Mouse (Mus musculus) adrenal gland, postnatal 10 days (tissue): ENCODE measurements around the gene Cdh13. TPM values are rescaled to one million over a fixed set of nuclear protein-coding genes. Genes with fewer than 3 reads are reported as not detected.

ENCODE experiments used
- DNase-seq: peaks from one replicate; pipeline ENCODE4 v3.0.0; 2021; ENCODE audit warnings: mixed read lengths
- total RNA-seq, 2 experiments: library from RNA; stranded (reverse); gene quantifications; 2 replicates each; pipeline ENCODE4 v1.2.3; 2021

The Cdh13 gene
- total RNA-seq, 2 experiments from 2014 or later, result 25.9 to 31.2 TPM

DNA sequence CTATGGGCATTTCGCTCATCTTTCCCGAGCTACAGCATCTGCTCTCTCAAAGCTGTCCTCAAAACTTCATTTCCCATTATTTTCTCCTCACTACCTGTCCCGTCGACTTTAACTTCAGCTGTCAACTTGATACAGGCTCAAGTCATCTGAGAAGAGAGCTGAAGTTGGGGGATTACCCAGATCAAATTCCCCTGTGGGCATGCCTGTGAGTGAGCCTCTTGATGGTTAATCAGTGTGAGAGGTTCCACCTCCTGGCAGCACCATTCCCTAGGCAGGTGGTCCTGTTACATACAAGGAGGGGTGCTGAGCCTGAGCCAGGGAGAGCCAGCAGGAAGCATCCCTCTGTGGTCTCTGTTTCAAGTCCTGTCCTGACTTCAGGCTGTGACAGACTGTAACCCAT lies 519.6 kb downstream of the Cdh13 start:
- DNase-seq, result no peak

DNA sequence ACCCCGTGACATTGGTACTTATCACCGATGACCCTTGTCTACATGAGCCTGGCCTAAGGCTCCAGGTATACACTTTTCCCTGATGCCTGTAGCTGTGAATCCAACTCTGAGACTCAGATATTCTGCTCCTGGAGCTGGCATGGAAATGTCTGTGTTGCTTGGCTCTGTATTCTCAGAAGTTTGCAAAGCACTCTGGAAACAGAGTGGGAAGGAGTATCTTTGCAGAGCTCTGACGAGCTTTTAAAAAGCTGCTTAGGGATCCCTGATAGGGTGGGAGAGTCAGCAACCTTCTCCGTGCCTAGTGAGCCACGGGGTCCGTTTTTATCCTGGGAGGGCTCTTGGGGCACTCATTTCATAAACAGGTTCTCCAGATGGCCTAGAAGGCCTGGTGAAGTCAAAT lies 526.1 kb downstream of the Cdh13 start:
- DNase-seq, result no peak

DNA sequence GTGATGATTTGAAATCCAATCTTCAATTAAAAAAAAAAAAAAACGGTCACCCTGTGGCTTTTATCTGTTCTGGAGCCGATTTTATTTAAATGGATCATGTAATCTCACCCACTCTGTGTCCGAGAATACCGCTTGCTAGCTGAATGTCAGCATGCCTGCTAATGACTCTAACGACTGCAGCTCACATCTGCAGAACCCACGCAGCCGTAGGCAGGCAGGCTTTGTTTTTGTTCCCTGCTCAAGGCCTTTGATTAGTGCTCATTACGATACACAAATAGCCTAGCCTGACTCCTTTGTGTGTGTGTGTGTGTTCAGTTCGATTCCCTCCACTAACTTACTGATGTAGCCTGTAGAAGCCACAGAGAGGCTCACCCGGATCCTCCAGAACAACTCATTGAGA lies 531.5 kb downstream of the Cdh13 start:
- DNase-seq, result no peak

DNA sequence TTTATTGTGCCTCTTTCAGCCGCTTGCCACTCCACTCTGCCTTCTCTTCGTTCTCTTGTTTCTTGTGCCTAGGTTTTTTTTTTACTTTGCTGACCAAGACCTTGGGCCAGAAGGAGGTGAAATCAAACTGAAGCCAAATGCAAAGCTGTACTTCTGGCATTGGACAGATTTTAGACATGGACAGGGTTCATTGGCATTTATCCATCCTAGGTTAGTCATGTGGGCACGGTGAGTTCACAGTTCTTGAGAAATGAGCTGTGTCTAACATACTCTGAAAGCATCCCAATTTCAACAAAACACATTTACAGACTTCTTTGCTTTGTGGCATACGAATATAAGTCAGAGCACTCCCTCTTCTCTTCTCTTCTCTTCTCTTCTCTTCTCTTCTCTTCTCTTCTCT lies 543.2 kb downstream of the Cdh13 start:
- no peak for DNase-seq

DNA sequence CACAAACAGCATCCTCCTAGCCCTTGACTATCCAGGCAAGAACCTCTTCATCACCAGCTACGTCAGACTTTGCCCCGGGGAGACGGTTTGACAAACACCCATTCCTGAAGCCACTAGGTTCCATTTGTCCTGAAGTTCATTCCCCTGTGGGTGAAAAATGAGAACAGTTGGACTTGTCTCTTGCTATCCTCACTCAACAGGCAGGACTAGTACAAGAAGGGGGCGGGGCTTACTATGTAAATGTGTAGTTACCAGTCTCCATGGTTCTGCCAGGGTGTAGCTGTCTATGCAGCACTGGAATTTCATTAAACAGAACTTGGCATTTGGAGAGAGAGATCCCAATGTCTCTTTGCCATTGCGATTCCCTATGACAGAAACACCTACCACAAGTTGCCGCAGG lies 544.2 kb downstream of the Cdh13 start:
- DNase-seq, result no peak

DNA sequence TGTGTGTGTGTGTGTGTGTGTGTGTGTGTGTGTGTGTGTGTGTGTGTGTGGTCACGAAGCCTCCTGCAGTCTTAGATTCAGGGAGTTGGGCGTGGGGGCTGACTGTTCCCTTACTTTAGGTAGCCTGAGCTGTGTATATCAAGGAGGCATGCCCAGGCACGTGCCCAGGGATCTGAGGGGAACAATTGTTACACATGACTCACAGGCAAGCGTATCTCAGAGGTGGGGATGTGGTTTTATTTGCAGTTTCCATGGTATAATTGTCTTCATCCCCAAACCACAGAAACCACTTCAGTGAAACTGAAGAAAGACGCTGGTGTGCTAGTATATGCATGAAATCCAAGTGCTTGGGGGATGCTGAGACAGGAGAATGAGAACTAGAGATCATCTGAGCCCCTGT lies 546.8 kb downstream of the Cdh13 start:
- DNase-seq, result no peak

DNA sequence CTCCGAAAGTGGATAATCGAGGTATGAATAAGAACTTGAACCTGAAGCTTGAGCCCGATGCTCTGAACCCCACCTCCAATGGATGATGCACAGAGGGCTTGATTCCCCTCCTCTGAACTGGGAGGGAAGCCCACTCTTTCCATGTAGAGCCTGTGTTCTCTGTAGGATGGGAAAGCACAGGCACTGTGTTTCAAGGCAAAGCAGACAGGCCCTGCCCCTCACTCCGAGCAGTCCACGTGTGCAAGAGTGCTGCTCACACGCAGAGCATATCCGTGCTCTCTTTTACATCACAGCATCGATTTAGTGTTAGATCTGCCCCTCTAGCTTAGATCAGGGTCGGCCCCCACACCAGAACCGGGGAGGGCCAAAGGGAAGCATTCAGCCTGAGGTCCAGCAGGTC lies 547.5 kb downstream of the Cdh13 start:
- DNase-seq, result no peak

DNA sequence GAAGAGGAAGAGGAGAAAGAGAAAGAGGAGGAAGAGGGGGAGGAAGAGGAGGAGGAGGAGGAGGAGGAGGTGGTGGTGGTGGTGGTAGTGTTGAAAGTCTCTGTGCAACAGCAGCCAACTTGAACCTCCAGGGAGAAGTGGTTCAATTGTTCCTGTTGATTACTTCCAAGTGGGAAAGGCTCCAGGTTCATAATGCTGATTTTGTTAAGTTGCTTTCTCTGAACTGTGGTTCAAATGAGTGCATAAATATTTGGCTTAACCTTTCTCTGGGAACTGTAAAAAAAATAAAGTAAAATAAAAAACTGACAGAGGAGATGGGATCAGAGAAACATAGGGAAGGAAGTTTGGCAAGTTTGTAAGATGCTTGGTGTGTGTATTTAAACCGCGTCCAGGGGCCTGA lies 555.3 kb downstream of the Cdh13 start:
- no peak for DNase-seq

DNA sequence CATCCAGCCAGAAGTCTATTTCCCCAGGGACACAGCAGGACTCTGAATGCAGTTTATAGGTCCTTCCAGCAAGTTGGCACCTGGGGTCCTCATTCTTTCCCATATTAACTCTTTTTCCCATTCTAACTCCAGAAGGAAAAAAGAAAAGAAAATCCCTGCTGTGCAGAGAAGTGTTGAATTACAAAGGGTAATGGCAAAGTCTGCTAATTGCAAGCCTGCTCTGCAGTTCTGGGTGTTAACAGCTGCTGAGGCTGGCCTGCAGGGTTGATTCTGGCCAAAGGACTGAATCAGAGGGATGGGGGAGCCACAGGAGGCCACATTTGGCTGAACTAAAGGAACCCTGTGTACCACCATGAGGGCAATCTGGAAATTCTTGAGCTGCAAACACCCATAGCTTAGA lies 562.2 kb downstream of the Cdh13 start:
- DNase-seq, result no peak

DNA sequence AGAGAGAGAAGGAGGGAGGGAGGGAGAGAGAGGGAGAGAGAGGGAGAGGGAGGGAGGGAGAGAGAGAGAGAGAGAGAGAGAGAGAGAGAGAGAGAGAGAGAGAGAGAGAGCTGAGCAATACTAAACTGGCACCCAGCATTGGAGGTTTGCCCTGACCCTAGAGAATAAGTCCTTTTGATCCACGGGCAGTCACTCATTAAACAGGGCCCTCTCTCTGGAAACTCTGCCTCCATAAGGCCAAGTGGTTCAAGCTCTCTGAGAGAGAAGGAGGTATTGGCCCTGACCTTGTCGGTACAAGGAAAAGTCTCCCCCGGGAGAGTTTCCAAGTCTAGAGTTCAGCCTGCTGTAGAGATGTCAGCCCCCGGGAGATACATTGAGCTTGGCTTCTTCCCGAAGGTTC lies 564.5 kb downstream of the Cdh13 start:
- no peak for DNase-seq

DNA sequence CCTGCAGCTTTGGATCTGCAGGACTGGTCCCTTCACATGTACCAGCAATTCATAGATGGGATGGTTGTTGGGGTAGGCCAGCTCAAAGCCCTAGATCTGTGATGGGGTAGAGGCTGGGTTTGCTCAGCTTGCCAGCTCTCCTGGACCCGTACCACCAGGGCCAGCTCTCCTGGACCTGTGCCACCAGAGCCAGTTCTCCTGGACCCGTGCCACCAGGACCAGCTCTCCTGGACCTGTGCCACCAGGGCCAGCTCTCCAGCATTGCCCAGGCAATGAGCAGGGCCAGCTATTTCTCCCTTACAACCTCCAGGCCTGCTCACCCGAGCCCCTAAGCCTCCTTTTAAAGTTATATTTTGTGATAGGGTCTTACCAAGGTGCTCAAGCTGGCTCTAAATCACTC lies 566.0 kb downstream of the Cdh13 start:
- peak; percentile 54 for DNase-seq

DNA sequence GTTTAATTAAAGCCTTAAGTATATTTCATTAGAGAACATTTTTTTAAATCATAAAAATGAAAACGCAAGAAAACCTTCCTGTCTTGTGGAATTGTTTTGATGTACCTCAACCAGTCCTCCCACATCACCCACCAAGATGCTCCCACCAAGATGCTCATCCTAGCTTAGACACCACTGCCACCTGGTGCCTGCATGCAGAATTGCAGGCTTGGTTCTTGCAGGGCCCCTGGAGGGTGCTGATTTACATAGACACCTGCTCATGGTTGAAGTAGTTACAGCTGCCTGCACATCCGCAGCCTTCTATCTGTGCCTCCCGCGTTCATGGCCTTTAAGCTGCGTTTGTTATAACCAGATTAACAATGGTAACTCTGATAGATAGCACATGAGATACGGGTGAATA lies 566.8 kb downstream of the Cdh13 start:
- peak; percentile 71 for DNase-seq

DNA sequence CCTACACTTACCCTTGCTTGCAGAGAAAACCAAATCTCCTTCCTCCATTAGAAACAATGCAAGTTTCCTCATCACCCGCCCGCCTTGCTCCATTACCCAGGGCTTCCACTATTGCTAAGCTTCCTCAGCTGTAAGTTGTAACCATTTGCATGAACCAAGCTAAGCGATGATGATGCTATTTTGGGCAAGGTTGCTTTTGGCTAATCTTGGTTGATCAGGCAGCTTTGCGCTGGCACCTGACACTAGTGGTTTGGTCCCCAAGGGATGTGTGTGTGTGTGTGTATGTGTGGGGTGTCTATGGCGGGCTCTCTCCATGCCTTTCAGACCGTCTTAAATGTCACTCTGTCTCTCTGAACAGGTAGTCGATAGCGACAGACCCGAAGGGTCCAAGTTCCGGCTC lies 567.8 kb downstream of the Cdh13 start:
- no peak for DNase-seq

DNA sequence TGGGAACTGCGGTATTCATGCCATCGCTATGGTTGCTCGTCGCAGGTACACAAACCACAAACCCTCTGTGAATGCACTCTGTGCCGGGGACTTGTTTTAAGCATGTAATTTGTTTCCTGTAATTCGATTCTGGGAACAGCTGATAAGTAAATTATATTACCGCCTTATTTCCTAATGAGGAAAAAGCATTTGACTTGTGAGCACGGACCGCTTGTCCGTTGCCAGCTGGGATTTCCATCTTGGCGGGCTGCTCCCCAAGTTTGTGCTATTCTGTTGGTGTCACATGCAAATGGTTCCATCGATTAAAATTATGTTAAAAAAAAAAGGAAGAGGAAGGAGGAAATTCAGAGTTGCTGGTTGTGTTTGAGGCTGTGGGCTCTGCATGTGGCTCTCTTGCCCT lies 569.3 kb downstream of the Cdh13 start:
- DNase-seq, result no peak

DNA sequence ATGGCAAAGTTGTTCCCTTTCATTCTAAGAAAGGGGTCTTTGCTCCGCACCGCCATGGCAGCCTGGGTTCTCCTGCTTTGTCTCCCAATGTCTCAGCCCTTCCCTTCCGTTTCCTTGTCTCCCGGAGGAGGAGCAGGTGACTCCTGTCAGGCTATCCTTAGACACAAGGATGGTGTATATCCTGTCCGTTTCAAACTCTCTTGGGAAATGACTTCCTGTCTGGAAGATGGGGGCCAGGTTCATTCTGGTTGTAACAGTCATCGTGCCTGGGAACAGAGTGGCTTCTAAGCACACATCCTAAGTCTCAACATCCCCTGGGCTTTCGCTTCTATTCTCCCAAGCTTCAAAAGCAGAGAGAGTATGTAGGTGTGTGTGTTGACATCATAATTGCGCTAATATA lies 571.1 kb downstream of the Cdh13 start:
- DNase-seq, result no peak

DNA sequence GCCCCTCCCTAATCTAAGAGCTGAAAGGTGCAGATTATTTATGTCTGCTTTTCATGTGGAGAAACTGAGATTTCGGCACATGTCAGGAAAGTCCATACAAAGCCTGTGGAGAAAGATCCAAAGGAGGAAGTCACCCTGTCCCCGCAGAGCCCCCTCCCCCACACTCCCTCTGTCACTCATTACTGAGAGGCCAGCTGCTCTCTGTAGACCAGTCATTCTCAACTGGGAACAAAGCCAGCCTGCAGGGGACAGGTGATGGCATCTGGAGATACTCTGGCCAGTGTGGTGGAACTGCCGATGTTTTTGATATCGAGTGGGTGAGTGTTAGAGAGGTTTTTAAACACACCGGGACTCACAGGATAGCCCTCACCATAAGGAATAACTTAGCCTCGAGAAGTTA lies 582.8 kb downstream of the Cdh13 start:
- no peak for DNase-seq

DNA sequence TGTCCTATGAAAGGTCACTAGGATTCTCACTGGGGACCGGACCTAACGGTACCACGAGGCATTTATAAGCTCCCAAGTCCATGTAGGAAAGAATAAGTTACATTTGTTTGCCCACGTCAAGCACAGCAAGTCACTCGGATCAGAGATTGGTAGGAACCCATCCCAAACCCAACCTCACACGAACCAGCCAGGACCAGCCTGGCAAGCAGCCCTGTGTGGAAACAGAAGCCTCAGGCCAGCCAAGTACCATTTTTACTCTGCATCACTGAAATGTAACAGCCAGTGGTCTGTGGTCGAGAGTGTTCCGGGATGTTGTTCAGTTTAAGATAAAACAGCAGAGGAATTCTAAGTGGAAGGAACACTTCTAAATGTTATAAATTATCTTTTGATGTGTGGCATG lies 587.2 kb downstream of the Cdh13 start:
- DNase-seq, result no peak

DNA sequence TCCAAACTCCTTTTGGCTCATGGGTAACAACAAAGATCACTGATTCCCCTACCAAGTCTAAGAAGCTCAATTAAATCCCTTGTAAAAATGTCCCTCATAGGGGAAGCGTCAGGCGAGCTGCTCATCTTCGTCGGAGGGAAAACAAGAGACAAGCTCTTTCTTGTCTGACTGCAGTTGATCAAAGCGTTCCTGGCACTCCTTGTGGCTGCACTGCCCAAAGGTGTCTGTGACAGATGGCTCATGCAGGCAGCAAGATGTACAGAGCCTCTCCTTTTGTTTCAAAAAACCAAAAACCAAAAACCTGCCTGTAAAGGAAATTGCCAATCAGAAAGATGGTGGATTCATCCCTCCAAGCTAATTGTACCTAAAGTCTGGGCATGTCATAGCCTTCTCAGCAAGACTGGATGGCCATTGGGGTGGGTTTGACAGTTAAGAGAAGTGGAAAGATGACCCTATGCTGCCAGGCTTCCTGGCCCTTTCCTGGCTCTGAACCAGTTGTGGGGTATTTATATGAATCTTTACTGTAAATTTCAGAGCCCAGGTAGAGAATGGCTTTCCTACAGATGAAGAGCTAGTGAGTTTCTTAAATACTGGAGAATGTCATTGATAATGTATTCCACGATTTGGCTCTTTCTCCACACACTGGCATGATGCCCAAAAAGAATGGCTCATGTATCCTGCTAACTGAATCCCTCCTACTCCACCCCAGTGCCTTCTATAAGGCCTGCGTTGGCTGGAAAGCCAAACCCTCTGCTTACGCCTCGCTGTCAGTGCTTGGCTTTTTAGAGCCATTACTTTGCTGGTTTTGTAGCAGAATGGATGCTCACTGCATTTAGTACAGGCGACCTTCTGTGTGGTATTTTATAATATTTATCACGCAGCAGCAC lies 596.6 kb downstream of the Cdh13 start:
- no peak for DNase-seq

DNA sequence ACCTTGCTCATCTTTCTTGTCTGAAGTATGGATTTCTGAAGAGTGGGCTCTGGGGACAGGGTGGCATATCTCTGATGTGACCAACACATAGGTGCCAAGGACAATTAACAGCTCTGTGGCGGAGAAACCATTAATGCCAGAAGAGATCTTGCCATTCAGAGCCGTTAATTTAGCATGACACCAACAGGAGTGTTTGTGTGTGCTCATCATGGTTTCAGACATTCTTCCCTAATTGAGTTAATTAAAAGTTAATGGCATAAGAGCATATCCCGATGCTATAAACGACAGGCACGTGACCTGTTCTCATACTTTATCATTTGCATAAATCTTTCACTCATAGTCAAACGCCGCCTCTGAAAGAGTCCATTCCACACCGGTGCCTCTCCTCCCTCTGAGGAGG lies 600.8 kb downstream of the Cdh13 start:
- DNase-seq, result no peak

DNA sequence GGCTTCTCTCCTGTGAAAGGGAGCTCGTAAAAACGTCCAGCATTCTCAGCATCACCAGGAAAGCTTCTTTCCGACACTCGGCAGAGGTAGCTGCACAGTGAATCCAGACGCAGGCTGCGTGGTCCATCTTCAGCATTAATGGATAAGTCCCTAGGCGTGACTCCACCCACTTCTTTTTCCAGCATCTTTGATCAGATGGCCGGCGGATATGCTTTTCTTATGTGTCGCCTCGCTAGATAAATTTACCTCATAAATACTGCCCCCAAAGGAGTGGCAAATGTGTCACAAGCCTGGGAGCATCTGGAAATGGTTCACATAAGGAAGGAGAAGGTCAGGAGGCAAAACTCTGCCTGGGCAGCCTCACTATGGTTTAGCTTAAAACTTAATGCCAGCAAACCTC lies 601.5 kb downstream of the Cdh13 start:
- DNase-seq, result no peak

DNA sequence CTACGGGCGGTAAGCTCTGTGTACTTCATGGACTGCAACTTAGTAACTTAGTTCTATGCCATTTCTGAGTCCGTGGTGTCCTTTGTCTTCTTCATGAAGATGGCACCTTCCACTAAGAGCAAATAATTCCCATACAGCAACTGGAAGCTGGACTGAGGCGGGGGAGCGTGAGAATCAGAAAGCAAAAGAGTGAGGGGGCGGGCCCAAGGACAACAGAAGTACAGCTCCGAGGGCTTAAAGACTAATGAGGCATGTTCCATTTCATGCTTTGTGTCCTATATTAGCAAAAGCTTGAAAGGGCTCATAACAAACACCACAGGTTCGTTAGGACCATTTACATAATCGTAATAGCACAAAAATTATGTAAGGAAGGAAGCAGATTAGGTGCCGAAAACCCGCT lies 618.9 kb downstream of the Cdh13 start:
- no peak for DNase-seq

DNA sequence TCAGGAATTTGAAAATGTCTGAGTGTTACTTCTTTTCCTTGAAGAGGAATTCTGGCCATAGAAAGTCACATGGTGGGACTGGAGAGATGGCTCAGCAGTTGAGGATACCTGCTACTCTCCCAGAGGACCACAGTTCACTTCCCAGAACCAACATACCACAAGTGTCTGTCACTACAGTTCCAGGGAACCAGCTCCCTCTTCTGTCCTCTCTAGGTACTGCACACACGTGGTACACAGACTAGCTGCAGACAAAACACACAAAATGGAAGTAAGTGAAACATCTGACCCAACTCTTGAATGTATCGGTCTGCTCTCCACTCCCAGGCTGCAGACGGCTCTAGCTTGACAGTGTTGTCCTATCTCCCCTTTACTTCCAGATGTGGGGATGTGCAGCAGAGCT lies 633.0 kb downstream of the Cdh13 start:
- DNase-seq, result peak; percentile 3

DNA sequence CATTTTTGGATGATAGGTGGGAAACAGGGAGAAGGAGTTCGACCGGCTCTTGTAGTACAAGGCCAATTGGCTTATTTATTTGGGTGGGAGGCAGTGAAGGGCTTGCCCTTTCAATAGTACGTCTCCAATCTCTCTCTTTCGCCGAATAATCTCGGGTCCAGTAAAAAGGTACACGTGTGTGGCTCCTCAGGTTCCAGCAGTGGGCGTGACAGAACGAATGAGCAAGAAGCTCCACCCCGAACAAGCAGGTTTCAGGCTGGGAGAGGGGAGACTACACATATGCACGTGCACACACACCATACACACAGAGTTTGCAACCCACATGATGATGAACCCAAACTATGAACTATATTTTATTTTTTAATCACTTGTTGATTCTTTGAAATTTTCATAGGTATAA lies 653.9 kb downstream of the Cdh13 start:
- no peak for DNase-seq

DNA sequence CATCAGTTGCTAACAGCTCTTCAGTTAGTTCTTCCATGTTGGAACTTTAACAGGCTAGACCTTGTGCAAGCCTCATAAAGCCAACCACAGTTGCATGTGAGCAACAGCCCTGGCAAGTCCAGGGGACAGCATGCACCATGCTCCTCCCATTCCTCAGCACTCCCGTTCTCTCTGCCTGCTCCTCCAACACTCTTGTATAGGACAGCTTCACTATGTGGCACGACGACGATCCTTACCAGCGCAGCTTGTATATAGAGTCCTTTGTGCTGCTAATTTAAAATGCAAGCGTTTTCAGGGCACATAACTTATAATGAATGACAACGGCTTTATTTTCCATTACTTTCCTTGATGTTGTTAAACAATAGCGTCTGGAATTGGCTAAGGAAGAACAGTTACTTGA lies 654.5 kb downstream of the Cdh13 start:
- no peak for DNase-seq
